ENCODE assay signal across 8 mouse cellular contexts in the genomic region with DNA sequence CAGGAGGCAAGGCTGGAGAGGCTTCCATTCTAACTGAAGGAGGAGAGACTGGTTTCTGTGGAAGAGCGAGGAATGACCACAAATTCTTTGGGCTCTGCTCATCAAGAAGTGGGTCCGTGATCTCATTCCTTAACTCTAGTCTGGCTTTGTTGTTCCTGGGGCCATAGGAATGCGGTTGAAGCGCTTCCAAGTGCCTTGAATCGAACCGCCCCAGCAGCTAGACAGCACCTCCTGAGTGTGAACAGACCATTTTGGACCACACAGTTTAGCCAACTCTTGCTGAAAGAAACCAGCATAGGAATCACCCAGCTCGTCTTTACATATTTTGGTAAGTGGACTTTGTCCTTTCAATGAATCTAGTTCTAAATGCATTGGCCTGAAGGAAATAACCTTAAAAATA. TPM values are rescaled to one million over a fixed set of nuclear protein-coding genes. Genes with fewer than 3 reads are reported as not detected.
DNase-seq lines count a peak whose midpoint lies in the region; ATAC-seq and TF ChIP-seq lines count a peak whose summit lies in the region.

Gene Lipt1, plus strand, starts transcription at position 35 of the 400 bp plus-strand sequence.

- peaks cover 2% of the 10 kb centered on the region for H3K4me1 ChIP-seq in heart, adult 2 months (ENCODE audit: control insufficient read depth, insufficient read depth, low read length)
- peaks cover 8% of the 10 kb centered on the region for H3K4me1 ChIP-seq in limb, embryonic 13.5 days
- H3K4me1 ChIP-seq in midbrain, embryonic 15.5 days = peaks cover 13% of the 10 kb centered on the region

- H3K27ac ChIP-seq in heart, adult 2 months = peak within 1 kb of the TSS; percentile 63
- peak within 1 kb of the TSS; percentile 76 for H3K27ac ChIP-seq in limb, embryonic 13.5 days
- H3K27ac ChIP-seq in midbrain, embryonic 15.5 days = peak within 1 kb of the TSS; percentile 74

- H3K9ac ChIP-seq in heart, adult 2 months (ENCODE audit: low read depth, low read length) = peak within 1 kb of the TSS; percentile 52
- H3K9ac ChIP-seq in limb, embryonic 13.5 days = peak within 1 kb of the TSS; percentile 58
- peak within 1 kb of the TSS; percentile 55 for H3K9ac ChIP-seq in midbrain, embryonic 15.5 days

- H3K9me3 ChIP-seq in limb, embryonic 13.5 days = peaks cover 10% of the 10 kb centered on the region
- H3K9me3 ChIP-seq in midbrain, embryonic 15.5 days = no peaks in the 10 kb centered on the region

- TF ChIP-seq EP300 in heart, adult 2 months (IDR thresholded peaks at IDR 0.05; ENCODE audit: insufficient read depth, low read depth, low read length) = no peak

- no peaks in the 10 kb centered on the region for H3K27me3 ChIP-seq in heart, adult 2 months (ENCODE audit: control insufficient read depth, insufficient read depth, low read length)
- peaks cover 7% of the 10 kb centered on the region; the same call in 1 of the 2 replicates for H3K27me3 ChIP-seq in limb, embryonic 13.5 days
- H3K27me3 ChIP-seq in midbrain, embryonic 15.5 days (replicated peaks) = peaks cover 7% of the 10 kb centered on the region; the same call in 1 of the 2 replicates

- no peak for TF ChIP-seq POLR2A in heart, adult 2 months (IDR thresholded peaks at IDR 0.05; ENCODE audit: insufficient read depth, low read depth, low read length)

- no peak for TF ChIP-seq CTCF in heart, adult 2 months (IDR thresholded peaks at IDR 0.05)

- peak within 1 kb of the TSS; percentile 63 for H3K4me3 ChIP-seq in heart, adult 2 months
- H3K4me3 ChIP-seq in limb, embryonic 13.5 days = peak within 1 kb of the TSS; percentile 58
- peak within 1 kb of the TSS; percentile 51 for H3K4me3 ChIP-seq in midbrain, embryonic 15.5 days

- H3K36me3 ChIP-seq in heart, adult 2 months (ENCODE audit: control insufficient read depth, insufficient read depth, low read length) = no peaks in the 10 kb centered on the region
- H3K36me3 ChIP-seq in limb, embryonic 13.5 days = peaks cover 21% of the 10 kb centered on the region
- peaks cover 13% of the 10 kb centered on the region for H3K36me3 ChIP-seq in midbrain, embryonic 15.5 days (replicated peaks)

- intact Hi-C loops in heart, adult 2 months (cut with DNase I) = loop anchor here (2.0 to 10.0 kb wide), 2 partner anchors 19 to 447 kb away; partner anchors contain the start of genes Mitd1 and Mrpl30

- DNase-seq in ovary, postnatal 36 days (ENCODE audit: low spot score) = peak; percentile 21
- no peak for DNase-seq in ovary, postnatal 10 days (ENCODE audit: low spot score)
- no peak for DNase-seq in adrenal gland, postnatal 4 days (ENCODE audit: low spot score in 2 of 2)
- peak; percentile 37 to 38 for DNase-seq in heart, adult 2 months
- DNase-seq in layer of hippocampus, adult 9-10 months (ENCODE audit: low spot score) = no peak
- DNase-seq in yolk sac, embryonic 10.5 days (ENCODE audit: low spot score) = no peak

- H3K4me2 ChIP-seq in limb, embryonic 13.5 days (replicated peaks) = peak within 1 kb of the TSS; percentile 65
- H3K4me2 ChIP-seq in midbrain, embryonic 15.5 days = peak within 1 kb of the TSS; percentile 60

- ATAC-seq in limb, embryonic 13.5 days (ENCODE audit: low FRiP score, low read depth) = peak; percentile 65; the same call in 1 of the 2 replicates
- ATAC-seq in midbrain, embryonic 15.5 days (replicated peaks) = peak; percentile 66

- H3K79me2 ChIP-seq in heart, adult 2 months (replicated peaks; ENCODE audit: control insufficient read depth, insufficient read depth, low read length) = no peaks in the 10 kb centered on the region

- 8% methylated on average over 7 of the region's 7 CpGs for WGBS in heart, adult 2 months
- 9% methylated on average over 7 of the region's 7 CpGs for WGBS in limb, embryonic 13.5 days
- WGBS in midbrain, embryonic 15.5 days = 4% methylated on average over 7 of the region's 7 CpGs

RNA-seq across cellular contexts. Expression of gene Lipt1, which starts in this region (rescaled TPM):
- total RNA-seq in adrenal gland, postnatal 4 days (2021) = 10 to 100 TPM; 13.4 to 14.6 TPM
- total RNA-seq in heart, adult 2 months (2021) = 10 to 100 TPM; 11.6 to 13.2 TPM
- 6.8 and 6.9 TPM in 2 replicates for polyA plus RNA-seq in heart, adult 2 months (2012; rRNA removed)
- polyA plus RNA-seq in limb, embryonic 13.5 days (2015; fragmentation: Nextera tagmentation; extraction: Ambion mirVana) = 8.5 and 9.2 TPM in 2 replicates
- polyA plus RNA-seq in midbrain, embryonic 15.5 days (2015; fragmentation: Nextera tagmentation; extraction: Ambion mirVana) = 6.9 and 7.7 TPM in 2 replicates

Comparison
In these comparisons a context has a peak if more than half of its experiments do, and no peak if none do; other contexts are left out.
1. DNase-seq: peak in ovary, postnatal 36 days (single experiment) and heart, adult 2 months (2 of 2); none in ovary, postnatal 10 days (single experiment), adrenal gland, postnatal 4 days (0 of 2), layer of hippocampus, adult 9-10 months (single experiment) and yolk sac, embryonic 10.5 days (single experiment).
2. Peak in every context shown above with its lines, with median percentiles within 50 percentile points of each other: H3K27ac ChIP-seq, H3K4me3 ChIP-seq and H3K9ac ChIP-seq.